Comparison of ENCODE assay signal across 9 mouse cellular contexts in the genomic region with DNA sequence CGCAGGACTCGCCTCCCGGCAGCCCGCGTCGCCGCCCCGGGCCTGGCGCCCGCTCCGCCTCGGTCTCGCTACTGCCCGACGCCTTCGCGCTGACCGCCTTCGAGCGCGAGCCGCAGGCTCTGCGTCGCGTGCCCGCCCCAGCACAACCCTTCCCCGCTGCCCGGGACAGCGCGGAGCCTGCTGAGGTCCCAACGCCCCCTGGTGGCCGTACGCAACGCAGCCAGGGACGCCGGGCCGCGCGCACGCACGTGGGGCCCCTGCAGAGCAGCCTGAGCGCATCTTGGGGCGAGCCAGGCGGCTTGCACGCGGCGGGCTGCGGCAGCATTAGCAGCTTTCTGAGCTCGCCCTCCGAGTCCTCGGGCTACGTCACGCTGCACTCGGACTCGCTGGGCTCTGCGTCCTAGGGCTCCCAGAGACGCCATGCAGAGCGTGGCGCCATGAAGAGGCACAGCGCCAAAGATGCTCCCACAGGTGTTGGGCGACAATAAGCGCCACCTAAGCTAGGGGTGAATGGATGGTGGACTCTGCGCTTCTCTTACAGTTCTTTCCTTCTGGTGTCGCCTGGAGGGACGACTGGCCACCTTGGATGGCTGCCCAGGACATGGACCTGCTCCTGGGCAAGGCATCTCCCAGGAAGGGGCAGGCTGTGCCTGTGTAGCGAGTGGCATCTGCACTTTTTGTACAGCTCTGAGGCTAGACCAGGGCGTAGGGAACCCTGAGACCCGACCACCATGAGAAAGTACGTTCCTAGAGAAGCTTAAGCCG. TPM values are rescaled to one million over a fixed set of nuclear protein-coding genes. Genes with fewer than 3 reads are reported as not detected.
DNase-seq lines count a peak whose midpoint lies in the region; ATAC-seq lines count a peak whose summit lies in the region.
"Had no signal": no experiment of that assay in that cellular context is flagged by ENCODE, and none has a peak within 500 bp of the region (broad histone marks: within the 10 kb centered on the region; RNA-seq: fewer than 3 reads in every experiment).

No protein-coding gene starts in this region.

- H3K9ac ChIP-seq in intestine, embryonic 16.5 days (ENCODE audit: low read depth, low read length) = peak overlapping the region; percentile 48; the same call in 1 of the 2 replicates

- peaks cover 17% of the 10 kb centered on the region for H3K4me1 ChIP-seq in intestine, embryonic 16.5 days (ENCODE audit: control insufficient read depth, insufficient read depth, low read length)

- H3K9me3 ChIP-seq in intestine, embryonic 16.5 days (ENCODE audit: control insufficient read depth, low read length) = no peaks in the 10 kb centered on the region

- intact Hi-C loops in left cerebral cortex, postnatal 14 days (cut with DNase I) = no loop called here

- H3K27me3 ChIP-seq in intestine, embryonic 16.5 days (replicated peaks; ENCODE audit: control insufficient read depth, insufficient read depth, low read length) = peaks cover 74% of the 10 kb centered on the region

- peak overlapping the region; percentile 71 for H3K4me2 ChIP-seq in intestine, embryonic 16.5 days (ENCODE audit: low read depth, low read length)

- ATAC-seq in intestine, embryonic 16.5 days = peak; percentile 88
- ATAC-seq in megakaryocyte-erythroid progenitor cell, adult 5-6 weeks (replicated peaks; ENCODE audit: low FRiP score, low TSS enrichment, poor library complexity, severe bottlenecking) = peak; percentile 62

- peak; percentile 87 to 91 for DNase-seq in adrenal gland, adult 18-20 months (ENCODE audit: low spot score in 2 of 2)
- DNase-seq in embryo, embryonic 11 days = peak; percentile 92
- peak; percentile 89 for DNase-seq in gastrocnemius, postnatal 4 days (ENCODE audit: low spot score in 2 of 2)
- peak; percentile 87 to 91 for DNase-seq in left cerebral cortex, postnatal 14 days (ENCODE audit: low spot score in 2 of 2)
- peak; percentile 86 for DNase-seq in right cerebral cortex, postnatal 14 days
- DNase-seq in urinary bladder, postnatal 25 days (ENCODE audit: low spot score) = peak; percentile 79

- H3K4me3 ChIP-seq in intestine, embryonic 16.5 days (ENCODE audit: low read length) = peak overlapping the region; percentile 41

- no peak overlapping the region for H3K27ac ChIP-seq in intestine, embryonic 16.5 days (ENCODE audit: low read length)
- H3K27ac ChIP-seq: macrophage had no signal

- no peaks in the 10 kb centered on the region for H3K36me3 ChIP-seq in intestine, embryonic 16.5 days (ENCODE audit: control insufficient read depth, insufficient read depth, low read length)

- 4% methylated on average over 70 of the region's 70 CpGs for WGBS in intestine, embryonic 16.5 days

RNA-seq across cellular contexts. Expression of gene Hes3, which starts 8.1 kb away (rescaled TPM):
- not detected for total RNA-seq in adrenal gland, adult 18-20 months (2021)
- not detected for total RNA-seq in gastrocnemius, postnatal 4 days (2021)
- polyA plus RNA-seq in intestine, embryonic 16.5 days (2015; fragmentation: Nextera tagmentation; extraction: Ambion mirVana) = not detected in 2 replicates
- total RNA-seq in left cerebral cortex, postnatal 14 days (2021) = under 1 TPM; 0.20 to 0.42 TPM
- not detected in 2 replicates for total RNA-seq in megakaryocyte-erythroid progenitor cell, adult 5-6 weeks (2014; fragmentation: Nextera tagmentation)
- not detected in 2 replicates for total RNA-seq in megakaryocyte-erythroid progenitor cell, adult 5-6 weeks (2017)
- polyA plus RNA-seq: macrophage had no signal

RNA-seq across cellular contexts. Expression of gene Gpr153, which starts 9.3 kb away (rescaled TPM):
- total RNA-seq in adrenal gland, adult 18-20 months (2021) = 1 to 10 TPM; 5.3 to 7.4 TPM
- total RNA-seq in gastrocnemius, postnatal 4 days (2021) = 10 to 100 TPM; 47.5 to 49.4 TPM
- 3.4 and 4.7 TPM in 2 replicates for polyA plus RNA-seq in intestine, embryonic 16.5 days (2015; fragmentation: Nextera tagmentation; extraction: Ambion mirVana)
- total RNA-seq in left cerebral cortex, postnatal 14 days (2021) = 10 to 100 TPM; 31.2 to 31.6 TPM
- not detected in 2 replicates for total RNA-seq in megakaryocyte-erythroid progenitor cell, adult 5-6 weeks (2014; fragmentation: Nextera tagmentation)
- total RNA-seq in megakaryocyte-erythroid progenitor cell, adult 5-6 weeks (2017) = not detected in 2 replicates
- polyA plus RNA-seq: macrophage had no signal

RNA-seq across cellular contexts. Expression of gene Icmt, which starts 13.7 kb away (rescaled TPM):
- 10 to 100 TPM; 52.1 to 55.6 TPM for total RNA-seq in adrenal gland, adult 18-20 months (2021)
- 10 to 100 TPM; 21.3 to 26.0 TPM for total RNA-seq in gastrocnemius, postnatal 4 days (2021)
- 13.7 and 15.4 TPM in 2 replicates for polyA plus RNA-seq in intestine, embryonic 16.5 days (2015; fragmentation: Nextera tagmentation; extraction: Ambion mirVana)
- 10 to 100 TPM; 43.1 to 45.0 TPM for total RNA-seq in left cerebral cortex, postnatal 14 days (2021)
- total RNA-seq in megakaryocyte-erythroid progenitor cell, adult 5-6 weeks (2014; fragmentation: Nextera tagmentation) = 23.1 and 26.7 TPM in 2 replicates
- total RNA-seq in megakaryocyte-erythroid progenitor cell, adult 5-6 weeks (2017) = 12.6 and 12.9 TPM in 2 replicates

RNA-seq across cellular contexts. Expression of gene Rnf207, which starts 35.4 kb away (rescaled TPM):
- 1 to 10 TPM in 1 of 2 experiments, under 1 TPM in 1; 0.43 to 1.3 TPM for total RNA-seq in adrenal gland, adult 18-20 months (2021)
- total RNA-seq in gastrocnemius, postnatal 4 days (2021) = under 1 TPM in 1 of 2 experiments, not detected in 1; 0.32 TPM
- polyA plus RNA-seq in intestine, embryonic 16.5 days (2015; fragmentation: Nextera tagmentation; extraction: Ambion mirVana) = 1.5 and 1.8 TPM in 2 replicates
- 1 to 10 TPM; 5.3 to 7.4 TPM for total RNA-seq in left cerebral cortex, postnatal 14 days (2021)
- not detected in 2 replicates for total RNA-seq in megakaryocyte-erythroid progenitor cell, adult 5-6 weeks (2014; fragmentation: Nextera tagmentation)
- 0.38 TPM in 1 of 2 replicates, not detected in the other for total RNA-seq in megakaryocyte-erythroid progenitor cell, adult 5-6 weeks (2017)
- polyA plus RNA-seq: macrophage had no signal

RNA-seq across cellular contexts. Expression of gene Rpl22, which starts 42.2 kb away (rescaled TPM):
- total RNA-seq in adrenal gland, adult 18-20 months (2021) = 100 to 1,000 TPM; 443 to 509 TPM
- 100 to 1,000 TPM; 405 to 428 TPM for total RNA-seq in gastrocnemius, postnatal 4 days (2021)
- 281 and 323 TPM in 2 replicates for polyA plus RNA-seq in intestine, embryonic 16.5 days (2015; fragmentation: Nextera tagmentation; extraction: Ambion mirVana)
- 100 to 1,000 TPM; 182 to 187 TPM for total RNA-seq in left cerebral cortex, postnatal 14 days (2021)
- total RNA-seq in megakaryocyte-erythroid progenitor cell, adult 5-6 weeks (2014; fragmentation: Nextera tagmentation) = 2,168 and 2,467 TPM in 2 replicates
- 3,890 and 4,556 TPM in 2 replicates for total RNA-seq in megakaryocyte-erythroid progenitor cell, adult 5-6 weeks (2017)

Comparison
In these comparisons a context has a peak if more than half of its experiments do, and no peak if none do; other contexts are left out.
1. RNA of gene Gpr153, which starts 9.3 kb away (total RNA-seq): 47.5 to 49.4 TPM in gastrocnemius, postnatal 4 days, 31.2 to 31.6 TPM in left cerebral cortex, postnatal 14 days and 5.3 to 7.4 TPM in adrenal gland, adult 18-20 months; not detected in megakaryocyte-erythroid progenitor cell, adult 5-6 weeks; every median in the first group is over 4 times any median in the second.
2. Peak in every context shown above with its lines, with median percentiles within 50 percentile points of each other: DNase-seq.